Mouse (Mus musculus) liver, postnatal 0 days (tissue): Measurements from ENCODE around the gene Ccdc61. TPM values are rescaled to one million over a fixed set of nuclear protein-coding genes. Genes with fewer than 3 reads are reported as not detected.

Experiments
- ATAC-seq: fragments of 200-750 bp; cut with Nextera tagmentation; 2 replicates; pipeline ENCODE4 v1.8.0; 2017; ENCODE audit warnings: mild to moderate bottlenecking, moderate library complexity
- DNase-seq: peaks from one replicate; pipeline ENCODE4 v3.0.0-alpha.2; 2016
- H3K27ac ChIP-seq: fragments of 300-500 bp; sonication (generic); 2 replicates; pipeline ENCODE4 v1.5.1; 2014; ENCODE audit warnings: antibody characterized with exemption, moderate library complexity, mild to moderate bottlenecking, low read depth
- H3K27me3 ChIP-seq: fragments of 300-500 bp; sonication (generic); 2 replicates; pipeline ENCODE4 v1.6.1; 2014; ENCODE audit warnings: low read length, control low read depth, mixed read lengths; ENCODE audit not compliant: insufficient read depth
- H3K36me3 ChIP-seq: fragments of 300-500 bp; sonication (generic); replicated peaks from 2 replicates; pipeline ENCODE4 v1.6.1; 2014; ENCODE audit warnings: mild to moderate bottlenecking, control low read depth, low read length, moderate library complexity, mixed read lengths; ENCODE audit not compliant: insufficient read depth
- H3K4me1 ChIP-seq: fragments of 300-500 bp; sonication (generic); 2 replicates; pipeline ENCODE4 v1.6.1; 2014; ENCODE audit warnings: antibody characterized with exemption, mild to moderate bottlenecking, control low read depth; ENCODE audit not compliant: insufficient read depth
- H3K4me2 ChIP-seq: fragments of 300-500 bp; sonication (generic); 2 replicates; pipeline ENCODE4 v1.6.1; 2014; ENCODE audit warnings: low read depth, mild to moderate bottlenecking, low read length, moderate library complexity, mixed read lengths
- H3K4me3 ChIP-seq: fragments of 300-500 bp; sonication (generic); 2 replicates; pipeline ENCODE4 v1.5.1; 2014; ENCODE audit warnings: low read depth, low read length
- H3K9ac ChIP-seq: fragments of 300-500 bp; sonication (generic); replicated peaks from 2 replicates; pipeline ENCODE4 v1.6.1; 2014; ENCODE audit warnings: mild to moderate bottlenecking, moderate library complexity
- H3K9me3 ChIP-seq: fragments of 300-500 bp; sonication (generic); 2 replicates; pipeline ENCODE4 v1.6.1; 2016; ENCODE audit warnings: mild to moderate bottlenecking, control low read depth, low read length, mixed read lengths
- CTCF ChIP-seq: sonication (generic); IDR thresholded peaks from 2 replicates; pipeline ENCODE4 v1.5.1; 2016; ENCODE audit warnings: antibody characterized with exemption, low read depth
- EP300 ChIP-seq: IDR thresholded peaks from 2 replicates; pipeline ENCODE4 v1.6.1; 2016; ENCODE audit warnings: antibody characterized with exemption, low read depth, mild to moderate bottlenecking
- WGBS: fragments of 180-500 bp; shearing (Covaris S2); extraction: QIAGEN DNeasy Blood & Tissue Kit; methylation state at CpG from one replicate; pipeline ENCODE4 v1.1.7; 2014; ENCODE audit not compliant: insufficient replicate concordance; 5-methylcytosine and 5-hydroxymethylcytosine counted together
- polyA plus RNA-seq: library from polyadenylated mRNA; unstranded; fragments of >200 nt; fragmentation: Nextera tagmentation; extraction: Ambion mirVana; gene quantifications from 2 replicates; pipeline ENCODE4 v1.2.1, GENCODE M21; 2015

Ccdc61 gene
- polyA plus RNA-seq, 1 experiment from 2014 or later, result 5.6 TPM

DNA sequence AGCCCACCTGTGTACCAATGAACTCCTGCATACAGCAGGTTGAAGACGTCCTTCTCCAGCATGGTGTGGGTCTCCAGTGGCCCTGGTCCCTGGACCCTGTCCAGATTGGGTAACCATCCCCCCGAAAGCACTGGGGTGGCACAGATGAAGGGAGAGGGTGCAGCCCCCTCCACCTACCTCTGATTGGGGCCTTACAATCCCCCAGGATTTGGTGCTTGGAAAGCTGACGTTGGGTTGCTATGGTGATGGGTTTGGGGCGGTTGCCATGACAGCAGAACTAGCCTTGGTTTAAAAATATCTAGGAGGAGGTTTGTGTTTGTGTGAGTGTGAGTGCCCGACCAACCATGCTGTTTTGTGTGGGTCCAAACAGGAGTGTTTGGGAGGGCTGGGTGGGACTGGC lies 12.6 kb upstream of the Ccdc61 start:
- no peak overlapping the region for H3K27ac ChIP-seq
- H3K9ac ChIP-seq, result no peak overlapping the region
- peaks cover 6% of the 10 kb centered on the region; the same call in 1 of the 2 replicates for H3K4me1 ChIP-seq
- 42% methylated on average over 5 of the region's 5 CpGs for WGBS
- H3K4me3 ChIP-seq, result no peak overlapping the region
- ATAC-seq, result no peak
- H3K4me2 ChIP-seq, result no peak overlapping the region
- DNase-seq, result no peak
- no peaks in the 10 kb centered on the region for H3K9me3 ChIP-seq
- H3K36me3 ChIP-seq, result no peaks in the 10 kb centered on the region
- TF ChIP-seq CTCF (no peak), EP300 (no peak)
- peaks cover 49% of the 10 kb centered on the region for H3K27me3 ChIP-seq

DNA sequence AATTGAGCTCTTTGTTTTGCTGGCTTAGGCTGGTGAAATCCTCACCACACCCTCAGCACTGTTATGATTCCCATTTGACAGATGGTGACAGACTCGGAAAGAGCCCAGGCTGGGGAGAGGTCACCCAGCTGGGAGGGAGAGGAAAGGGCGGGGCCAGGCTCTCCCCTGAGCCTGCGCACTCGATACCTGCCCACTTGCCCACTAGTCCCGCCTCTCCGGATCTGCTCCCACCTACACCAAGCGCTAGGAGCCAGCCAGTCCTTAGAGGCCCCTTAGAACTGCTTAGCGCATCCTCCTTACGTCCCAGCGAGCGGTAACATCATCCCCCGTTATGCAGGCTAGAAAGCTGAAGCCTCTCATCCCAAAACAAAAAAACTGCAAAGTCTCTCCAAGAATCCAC lies 10.9 kb upstream of the Ccdc61 start:
- TF ChIP-seq CTCF (no peak), EP300 (no peak)
- Histone ChIP-seq H3K9ac (no peak overlapping the region), H3K9me3 (no peaks in the 10 kb centered on the region), H3K27ac (no peak overlapping the region), H3K4me3 (no peak overlapping the region), H3K4me1 (peaks cover 6% of the 10 kb centered on the region; the same call in 1 of the 2 replicates), H3K36me3 (no peaks in the 10 kb centered on the region), H3K27me3 (peaks cover 32% of the 10 kb centered on the region), H3K4me2 (no peak overlapping the region)
- DNase-seq, result no peak
- ATAC-seq, result no peak
- WGBS, result 3% methylated on average over 12 of the region's 12 CpGs

- Histone ChIP-seq H3K9ac (no peak overlapping the region), H3K27me3 (peaks cover 11% of the 10 kb centered on the region; the same call in 1 of the 2 replicates), H3K27ac (no peak overlapping the region), H3K4me1 (no peaks in the 10 kb centered on the region), H3K4me3 (no peak overlapping the region), H3K9me3 (no peaks in the 10 kb centered on the region), H3K4me2 (no peak overlapping the region), H3K36me3 (no peaks in the 10 kb centered on the region)
- WGBS, result 63% methylated on average over 3 of the region's 3 CpGs
- DNase-seq (no peak), ATAC-seq (no peak)
- TF ChIP-seq CTCF, result no peak
- no peak for TF ChIP-seq EP300
These were observed 7.7 kb upstream of the Ccdc61 start for GRCm38 (mm10) chr7:18917931-18918330.

GRCm38 (mm10) chr7:18916254-18916653 lies 6.0 kb upstream of the Ccdc61 start:
- H3K36me3 ChIP-seq, result no peaks in the 10 kb centered on the region
- TF ChIP-seq CTCF (peak; percentile 11; the same call in 1 of the 2 replicates), EP300 (no peak)
- ATAC-seq (no peak), DNase-seq (no peak)
- no peak overlapping the region for H3K9ac ChIP-seq
- H3K4me1 ChIP-seq, result no peaks in the 10 kb centered on the region
- no peaks in the 10 kb centered on the region for H3K9me3 ChIP-seq
- 65% methylated on average over 4 of the region's 4 CpGs for WGBS
- no peak overlapping the region for H3K27ac ChIP-seq
- H3K27me3 ChIP-seq, result 0 out of 2 replicates have a peak, but pooled peaks cover 3% of the 10 kb centered on the region
- H3K4me3 ChIP-seq, result no peak overlapping the region
- no peak overlapping the region for H3K4me2 ChIP-seq

DNA sequence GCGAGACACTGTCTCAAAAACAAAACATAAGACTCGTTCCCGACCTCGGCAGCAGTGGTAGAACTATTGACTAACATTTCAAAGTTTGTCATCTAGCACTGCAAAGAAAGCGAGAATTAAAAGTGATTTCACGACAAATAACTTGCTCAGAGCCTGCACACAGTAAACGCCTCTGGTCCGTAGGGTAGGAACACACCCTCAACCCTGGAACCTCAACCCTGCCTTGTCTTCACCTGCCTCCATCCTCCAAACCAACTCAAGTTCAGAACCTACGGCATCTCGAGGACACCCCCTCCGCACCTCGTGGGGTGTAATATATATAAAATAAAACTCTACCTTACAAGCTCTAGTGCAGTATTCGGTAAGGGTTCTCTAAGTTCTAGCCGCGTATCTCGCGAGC lies 418 bp downstream of the Ccdc61 start:
- WGBS, result 1% methylated on average over 17 of the region's 17 CpGs
- TF ChIP-seq CTCF (no peak), EP300 (no peak)

DNA sequence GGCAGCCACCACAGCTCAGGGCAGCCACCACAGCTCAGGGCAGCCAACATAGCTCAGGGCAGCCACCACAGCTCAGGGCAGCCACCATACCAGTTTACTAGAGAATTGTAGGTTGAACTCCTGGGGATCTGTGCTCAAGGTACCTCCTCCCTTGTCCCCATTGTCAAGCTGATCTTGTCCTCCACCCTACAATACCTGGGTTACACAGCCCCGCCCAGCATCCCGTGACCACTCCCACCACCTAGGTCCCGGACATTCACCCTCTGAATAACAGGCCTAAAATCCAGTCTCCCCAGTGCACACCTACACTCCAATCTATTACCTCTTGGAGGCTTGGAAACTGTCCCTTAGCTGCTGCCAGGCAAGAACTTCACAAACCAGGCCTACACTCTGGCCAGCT lies 5.2 kb downstream of the Ccdc61 start:
- no peak overlapping the region for H3K4me2 ChIP-seq
- peaks cover 7% of the 10 kb centered on the region; the same call in 1 of the 2 replicates for H3K4me1 ChIP-seq
- DNase-seq (no peak), ATAC-seq (no peak)
- TF ChIP-seq CTCF, result no peak
- no peak for TF ChIP-seq EP300
- peaks cover 5% of the 10 kb centered on the region; the same call in 1 of the 2 replicates for H3K36me3 ChIP-seq
- H3K27ac ChIP-seq, result no peak overlapping the region
- no peaks in the 10 kb centered on the region for H3K27me3 ChIP-seq
- 58% methylated on average over 2 of the region's 3 CpGs for WGBS
- H3K4me3 ChIP-seq, result no peak overlapping the region
- no peak overlapping the region for H3K9ac ChIP-seq
- no peaks in the 10 kb centered on the region for H3K9me3 ChIP-seq

More for the DNA sequence above, 418 bp downstream of the Ccdc61 start:
- DNase-seq (no peak), ATAC-seq (peak; percentile 24)
- H3K9ac ChIP-seq, result peak overlapping the region; percentile 64
- H3K4me2 ChIP-seq, result peak overlapping the region; percentile 80
- no peaks in the 10 kb centered on the region for H3K9me3 ChIP-seq
- peaks cover 3% of the 10 kb centered on the region; the same call in 1 of the 2 replicates for H3K36me3 ChIP-seq
- H3K27me3 ChIP-seq, result no peaks in the 10 kb centered on the region
- H3K4me1 ChIP-seq, result peaks cover 7% of the 10 kb centered on the region; the same call in 1 of the 2 replicates
- no peak overlapping the region for H3K27ac ChIP-seq
- H3K4me3 ChIP-seq, result peak overlapping the region; percentile 69
